Mouse (Mus musculus) olfactory bulb, adult 2 months (tissue): Measurements from ENCODE around the gene Eps8.

Source experiments
- CTCF ChIP-seq: fragments of 200-500 bp; IDR thresholded peaks from 2 replicates; pipeline ENCODE4 v1.5.1; 2012; ENCODE audit warnings: low read depth, mild to moderate bottlenecking, low read length, moderate library complexity; ENCODE audit not compliant: insufficient read depth
- POLR2A ChIP-seq: fragments of 200-500 bp; IDR thresholded peaks from 2 replicates; pipeline ENCODE4 v1.6.1; 2012; ENCODE audit warnings: mild to moderate bottlenecking, low read depth, low read length, moderate library complexity; ENCODE audit not compliant: insufficient read depth

GRCm38 (mm10) chr6:137657203-137657602 is 2.5 kb upstream of the Eps8 start:
- no peak for TF ChIP-seq CTCF
- TF ChIP-seq POLR2A: no peak
